Mouse (Mus musculus) spleen, postnatal 10 days (tissue): Measurements from ENCODE around the gene Tmem185b.
A peak's percentile ranks its signal among the peaks of the same experiment; 100 is the strongest.

Experiments used
- DNase-seq, 2 experiments: peaks; one replicate each; pipeline ENCODE4 v3.0.0; 2021 to 2022; ENCODE audit warnings: low spot score in 2 of 2

Tmem185b gene

GRCm38 (mm10) chr1:119539252-119539651 lies 13.3 kb downstream of the Tmem185b start:
- DNase-seq: no peak

DNA sequence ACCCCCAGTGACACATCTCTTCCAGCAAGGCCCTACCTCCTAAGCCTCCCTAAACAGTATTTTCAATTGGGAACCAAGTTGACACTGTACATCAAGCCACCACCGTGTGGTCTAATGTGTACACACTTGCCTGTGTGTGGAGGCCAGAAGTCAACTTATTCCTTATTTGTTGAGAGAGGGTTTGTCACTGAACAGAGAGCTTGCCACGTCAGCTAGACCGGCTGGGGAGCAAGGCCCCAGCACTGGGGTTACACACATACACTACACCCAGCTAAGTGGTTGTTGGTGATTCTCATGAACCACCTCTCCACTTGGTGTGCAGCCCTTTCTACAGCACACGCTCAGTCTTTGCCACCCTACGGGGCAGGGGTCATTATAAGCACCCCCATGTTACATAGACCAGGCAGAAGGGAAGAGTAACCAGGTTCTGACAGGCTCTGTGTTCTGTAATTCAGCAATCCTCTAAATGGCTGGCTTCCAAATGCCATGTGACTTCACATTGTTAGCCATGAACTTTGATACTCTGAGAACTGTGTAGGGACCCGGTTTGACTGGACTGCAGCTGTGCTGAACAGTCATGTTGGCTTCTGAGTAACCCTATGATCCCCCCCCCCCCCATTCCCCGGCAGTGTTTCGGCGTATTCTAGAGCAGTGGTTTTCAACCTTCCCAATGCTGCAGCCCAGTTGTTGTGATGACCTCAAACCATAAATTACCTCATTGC lies 15.0 kb downstream of the Tmem185b start:
- no peak for DNase-seq

DNA sequence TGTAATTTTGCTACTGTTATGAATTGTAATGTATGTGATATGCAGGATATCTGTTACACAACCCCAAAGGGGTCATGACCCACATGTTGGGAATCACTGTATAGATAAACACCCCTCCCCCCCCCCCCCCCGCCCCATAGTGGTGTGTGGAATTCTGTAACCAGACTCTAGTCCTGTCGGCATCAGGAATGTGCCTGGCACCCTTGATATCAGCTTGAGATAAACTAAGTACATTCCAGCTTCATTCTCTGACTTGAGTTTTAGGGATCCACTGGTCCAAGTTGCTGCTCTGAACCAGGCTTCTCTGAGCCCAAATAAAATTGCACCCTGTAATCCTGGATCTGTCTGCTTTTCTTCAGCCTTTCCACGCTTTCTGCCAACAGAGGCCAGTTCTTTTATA lies 15.6 kb downstream of the Tmem185b start:
- no peak for DNase-seq

DNA sequence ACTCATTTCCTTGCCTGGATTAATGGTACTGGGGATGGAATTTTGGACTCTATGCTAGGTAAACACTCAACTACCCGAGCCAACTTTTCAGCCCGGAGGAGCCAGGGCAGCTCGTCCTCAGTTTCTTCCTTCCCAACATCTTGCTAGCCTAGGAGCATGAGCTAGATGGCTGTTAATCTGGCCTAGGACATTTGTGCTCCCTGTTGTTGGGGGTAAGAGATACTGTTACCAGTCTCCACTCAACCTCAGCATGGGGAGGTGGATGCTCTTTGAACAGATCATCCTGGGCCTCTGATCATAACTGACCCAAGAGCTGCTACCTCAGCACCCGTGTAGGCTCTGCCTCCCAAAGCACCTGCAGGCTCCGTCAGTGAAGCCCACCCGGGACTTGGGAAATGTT lies 17.4 kb downstream of the Tmem185b start:
- no peak for DNase-seq

GRCm38 (mm10) chr1:119544611-119545155 lies 18.7 kb downstream of the Tmem185b start:
- DNase-seq: no peak

DNA sequence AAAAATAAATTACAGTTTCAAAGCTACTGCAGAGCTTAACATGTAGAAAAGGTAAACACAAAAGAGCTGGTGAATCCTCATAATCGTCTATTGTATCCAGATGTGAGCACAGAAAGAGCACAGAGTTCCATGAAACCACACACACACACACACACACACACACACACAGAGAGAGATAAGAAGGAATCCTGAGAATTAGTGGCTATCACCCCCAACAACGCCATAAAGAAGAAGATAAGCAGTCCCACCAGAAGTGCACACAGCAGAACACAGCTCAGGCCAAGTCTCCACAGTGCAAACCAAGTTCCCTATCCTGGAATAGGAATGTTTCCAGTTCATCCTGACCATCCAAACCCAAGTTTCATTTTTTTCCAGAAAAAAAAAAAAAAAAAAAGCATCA lies 19.2 kb downstream of the Tmem185b start:
- no peak for DNase-seq

DNA sequence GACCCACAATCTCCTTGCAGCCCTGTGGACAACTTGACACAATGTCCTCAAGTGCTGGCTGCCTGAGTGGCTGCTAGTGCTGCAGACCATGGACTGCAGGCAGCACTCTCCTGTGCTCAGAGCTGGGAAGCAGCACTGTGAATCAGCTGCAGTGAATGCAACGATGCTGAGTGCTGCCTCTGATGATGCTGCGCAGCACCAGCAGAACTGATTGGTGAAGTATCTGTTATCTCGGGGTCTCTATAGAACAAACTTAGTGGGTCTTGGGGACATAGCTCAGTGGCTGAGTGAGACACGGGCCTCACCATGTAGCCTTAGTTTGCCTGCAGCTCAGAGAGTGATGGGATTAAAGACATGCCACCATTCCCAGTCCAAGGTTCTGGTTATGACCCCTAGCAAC lies 19.7 kb downstream of the Tmem185b start:
- no peak for DNase-seq

DNA sequence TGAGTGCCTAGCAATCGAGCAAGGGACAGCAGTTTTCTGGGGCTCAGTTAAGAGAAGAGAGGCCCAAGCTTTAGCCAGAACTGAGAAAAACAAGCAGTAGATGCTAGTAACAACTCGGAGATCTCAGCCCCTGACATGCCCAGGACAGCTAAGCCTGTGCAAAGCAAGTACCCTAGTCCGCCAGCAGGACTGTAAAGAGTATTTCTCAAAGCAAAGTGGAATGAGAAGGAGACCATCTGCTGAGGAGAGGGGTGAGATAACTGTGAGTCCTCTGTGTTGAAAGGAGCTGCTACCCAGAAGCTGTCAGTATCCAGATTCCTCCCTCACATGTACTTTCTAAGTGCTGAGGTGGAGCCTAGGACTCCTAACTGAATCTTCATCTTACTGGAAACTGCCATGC lies 20.5 kb downstream of the Tmem185b start:
- DNase-seq: no peak

- peak; percentile 54 to 82 for DNase-seq
These were observed 22.8 kb downstream of the Tmem185b start for GRCm38 (mm10) chr1:119548668-119549326.

- DNase-seq: no peak
These were observed 23.3 kb downstream of the Tmem185b start for GRCm38 (mm10) chr1:119549327-119549689.

DNA sequence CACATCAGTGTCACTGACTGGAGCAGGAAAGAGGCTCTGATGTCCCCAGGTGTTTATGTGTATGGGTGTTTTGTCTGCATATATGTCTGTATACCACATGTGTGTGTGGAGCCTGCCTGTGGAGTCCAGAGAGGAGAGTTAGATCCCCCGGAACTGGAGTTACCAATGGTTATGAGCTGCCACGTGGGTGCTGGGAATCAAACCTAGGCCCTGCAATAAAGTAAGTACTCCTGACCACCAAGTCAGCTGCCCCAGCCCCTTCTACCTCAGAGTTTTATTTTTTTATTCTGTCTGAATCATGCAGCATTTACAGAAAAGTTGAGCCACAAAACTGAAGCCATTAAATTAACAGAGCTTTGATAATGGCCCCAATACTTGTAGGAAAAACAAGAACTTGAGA lies 24.1 kb downstream of the Tmem185b start:
- DNase-seq: no peak

GRCm38 (mm10) chr1:119551651-119552050 lies 25.7 kb downstream of the Tmem185b start:
- DNase-seq: no peak

DNA sequence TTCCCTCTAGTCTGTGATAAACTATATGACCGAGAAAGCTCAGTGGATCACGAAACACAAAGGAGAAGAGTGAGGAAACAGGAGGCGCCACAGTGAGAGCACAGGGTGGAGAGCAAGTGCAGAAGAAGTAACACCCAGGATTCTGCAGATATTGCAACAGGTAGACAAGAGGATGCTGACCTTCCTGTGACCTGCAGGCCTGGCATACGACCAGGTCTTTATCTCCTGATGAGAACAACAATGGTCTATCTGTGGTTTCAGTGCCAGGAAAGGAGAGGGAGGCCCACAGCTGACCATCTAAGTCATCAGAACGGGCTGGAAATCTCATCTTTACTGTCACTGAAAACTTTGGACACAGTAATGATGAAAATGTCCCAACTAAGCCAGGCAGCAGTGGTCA lies 29.7 kb downstream of the Tmem185b start:
- no peak for DNase-seq

- no peak for DNase-seq
These were observed 31.9 kb downstream of the Tmem185b start for GRCm38 (mm10) chr1:119557641-119558395.

DNA sequence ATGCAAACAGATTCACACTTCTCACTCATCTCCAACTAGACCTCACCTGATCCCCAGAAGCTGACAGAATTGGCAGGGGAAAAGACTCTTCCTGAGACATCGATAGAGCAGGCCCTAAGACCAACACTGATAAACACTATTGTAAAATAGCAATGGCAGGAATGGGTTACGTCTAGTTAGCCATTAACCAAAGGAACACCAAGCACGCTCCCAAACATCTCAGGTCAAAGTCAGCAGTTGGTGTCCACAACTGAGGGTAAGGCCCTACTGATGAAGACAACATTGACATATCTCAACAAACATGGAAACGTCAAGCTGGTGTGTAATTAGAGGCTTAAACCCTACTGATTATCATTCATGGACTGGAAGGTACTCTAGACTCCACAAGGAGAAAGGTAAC lies 39.6 kb downstream of the Tmem185b start:
- no peak for DNase-seq

- no peak for DNase-seq
These were observed 44.2 kb downstream of the Tmem185b start for GRCm38 (mm10) chr1:119570134-119570533.
